Mouse (Mus musculus): ENCODE measurements around the gene Gbp8. TPM values are rescaled to one million over a fixed set of nuclear protein-coding genes. Genes with fewer than 3 reads are reported as not detected.
"Not testable (repeated sequence)": the region's sequence is repeated elsewhere in the genome, so short reads cannot be mapped to it uniquely, and the experiment has no call there.

The Gbp8 gene
- 100 to 1,000 TPM in 1 of 3 experiments, 10 to 100 TPM in 2; 75.7 to 119 (median 99.7) TPM for polyA plus RNA-seq (2017; shearing (Covaris generic))

DNA sequence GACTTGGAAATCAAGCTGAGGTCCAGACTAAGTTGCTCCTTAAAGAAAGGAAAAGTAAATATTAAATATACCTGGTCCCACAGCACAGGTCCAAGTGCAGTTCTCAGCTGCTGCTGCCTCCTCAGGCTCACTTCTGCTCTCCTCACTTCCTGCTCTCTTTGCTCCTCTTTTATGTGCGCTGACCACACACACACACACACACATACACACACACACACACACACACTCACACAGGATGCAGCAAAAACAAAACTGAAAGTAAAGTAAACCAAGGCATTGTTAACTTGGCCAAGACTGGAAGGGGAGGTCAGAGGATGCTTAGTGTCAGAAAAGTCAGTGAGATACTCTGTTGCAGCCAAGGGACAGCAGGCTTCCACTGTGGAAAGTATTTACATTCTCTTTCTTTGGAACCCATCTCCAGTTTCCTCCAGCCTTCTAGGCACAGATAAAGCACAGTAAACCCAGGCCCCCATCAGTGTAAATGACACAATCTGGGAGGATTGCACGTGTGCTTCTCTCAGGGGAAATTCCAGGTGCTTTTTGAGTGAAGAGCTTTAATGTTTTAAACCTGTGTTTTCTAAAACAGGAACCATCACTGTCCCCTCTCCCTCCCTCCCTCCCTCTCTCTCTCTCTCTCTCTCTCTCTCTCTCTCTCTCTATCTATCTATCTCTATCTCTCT lies at the start of gene Gbp8, which contains the start of the genes Gbp9 and Gbp4:
Gene Gbp8, minus strand, starts transcription at position 132 of the 680 bp plus-strand sequence.
Gene Gbp9, minus strand, starts transcription at position 131 of the 680 bp plus-strand sequence.
Gene Gbp4, minus strand, starts transcription at position 178 of the 680 bp plus-strand sequence.
- ATAC-seq: peak; percentile 80

DNA sequence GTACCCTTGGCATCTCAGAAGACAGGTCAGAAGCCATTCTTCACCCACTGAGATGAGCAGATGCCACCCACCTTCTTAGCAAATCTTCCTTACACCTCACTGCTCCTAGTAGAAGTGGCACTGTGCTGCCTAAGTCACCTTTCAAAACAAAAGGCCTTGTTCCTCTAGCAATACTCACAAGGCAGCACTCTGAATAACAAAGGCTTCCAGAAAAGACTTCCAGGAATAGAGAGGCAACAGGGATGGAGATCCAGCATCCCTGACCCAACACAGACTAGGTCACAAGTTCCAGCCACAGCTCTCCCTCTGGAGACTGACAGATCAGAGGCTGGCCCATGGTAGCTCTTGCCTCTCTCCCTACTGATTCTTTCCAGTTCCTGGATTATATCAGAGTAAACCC lies 42.1 kb upstream of the Gbp8 start:
- no peak for ATAC-seq

DNA sequence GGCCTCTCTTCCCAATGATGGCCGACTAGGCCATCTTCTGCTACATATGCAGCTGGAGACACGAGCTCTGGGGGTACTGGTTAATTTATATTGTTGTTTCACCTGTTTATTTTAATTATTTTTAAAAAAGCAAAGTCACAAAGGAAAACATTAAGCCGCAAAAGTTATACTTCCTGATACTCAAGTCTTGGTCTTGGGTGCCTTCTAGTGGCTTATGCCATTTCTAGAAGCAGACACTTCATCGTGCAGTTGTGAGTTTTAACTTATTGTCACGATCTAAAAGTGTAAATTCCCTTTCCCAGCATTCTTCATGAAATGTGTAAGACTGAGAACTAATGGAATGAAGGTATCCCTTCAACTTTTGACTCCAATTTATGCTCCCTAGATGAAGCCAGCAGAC lies 17.2 kb upstream of the Gbp8 start:
- no peak for ATAC-seq

DNA sequence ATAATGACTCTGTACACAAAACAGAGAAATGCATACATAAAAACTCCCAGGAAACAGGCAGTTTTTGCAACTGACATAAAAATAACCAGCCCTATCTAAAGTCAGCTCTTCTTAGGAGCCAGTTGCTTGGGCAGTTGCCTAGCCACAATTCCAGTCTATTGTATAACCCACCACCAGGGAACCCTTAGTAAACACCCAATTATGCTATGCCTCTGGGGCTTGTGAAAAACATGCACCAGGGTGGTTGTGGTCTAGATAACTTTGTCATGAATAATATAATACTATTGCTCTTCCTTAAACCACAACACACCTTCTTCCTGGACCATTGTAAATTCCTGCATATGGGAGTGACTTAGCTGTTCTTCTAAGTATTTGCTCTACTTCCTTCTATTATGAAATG lies 14.7 kb upstream of the Gbp8 start:
- ATAC-seq: no peak

DNA sequence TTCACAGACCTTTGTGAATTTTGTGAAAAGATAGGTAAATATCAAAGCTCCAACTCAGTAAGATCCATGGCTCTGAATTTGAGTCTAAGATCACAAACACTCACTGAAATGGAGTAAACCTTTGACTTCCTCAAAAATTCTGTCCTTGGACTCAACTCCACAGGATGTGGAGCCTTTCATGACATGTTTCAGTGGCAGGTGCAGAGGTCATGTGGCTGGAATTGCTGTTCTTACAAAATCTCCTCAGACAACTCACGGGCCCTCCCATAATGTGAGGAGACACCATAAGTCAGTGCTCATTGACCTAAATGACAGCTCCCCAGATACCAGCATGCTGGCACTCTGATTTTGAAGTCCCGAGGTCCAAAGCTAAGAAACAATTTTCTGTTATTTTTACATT lies 8.7 kb upstream of the Gbp8 start:
- ATAC-seq: not testable (repeated sequence)

DNA sequence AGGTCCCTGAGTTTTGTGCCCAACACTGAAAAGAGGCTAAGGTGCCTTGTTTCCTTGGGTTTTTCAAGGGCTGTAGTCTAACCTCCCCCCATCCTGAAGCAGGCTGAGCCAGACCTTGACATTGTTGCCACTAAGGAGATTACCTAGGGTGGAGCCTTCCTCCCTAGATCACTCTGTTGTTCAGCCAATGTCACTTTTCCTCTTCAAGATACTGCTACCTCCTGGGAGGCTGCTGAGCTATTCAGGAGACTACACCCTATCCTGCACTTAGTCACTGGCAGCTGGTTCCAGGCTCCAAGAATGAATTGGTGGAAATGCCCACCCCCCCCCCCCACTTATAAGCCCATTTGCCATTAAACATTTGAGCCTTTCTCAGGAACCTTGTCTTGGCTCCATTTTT lies 7.1 kb upstream of the Gbp8 start:
- no peak for ATAC-seq

DNA sequence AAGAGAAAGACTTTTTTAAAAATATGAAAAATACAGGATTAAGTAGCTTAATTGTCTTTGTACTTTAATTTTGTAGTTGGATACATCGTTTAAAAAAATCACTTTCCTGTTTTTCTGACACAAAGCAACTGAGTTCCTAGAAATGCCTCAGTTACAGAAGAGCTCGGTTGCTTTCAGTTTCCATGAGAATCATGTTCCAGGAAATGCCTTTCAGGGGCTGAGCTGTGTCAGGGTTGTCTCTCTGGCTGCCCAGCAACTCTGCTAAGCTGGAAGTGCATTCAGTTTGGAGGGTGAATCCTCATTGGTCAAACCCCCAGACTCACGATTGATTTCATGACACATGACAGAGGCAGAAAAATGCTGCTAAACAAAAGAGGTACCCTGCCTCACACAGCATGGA lies 6.4 kb upstream of the Gbp8 start:
- peak; percentile 64 for ATAC-seq

DNA sequence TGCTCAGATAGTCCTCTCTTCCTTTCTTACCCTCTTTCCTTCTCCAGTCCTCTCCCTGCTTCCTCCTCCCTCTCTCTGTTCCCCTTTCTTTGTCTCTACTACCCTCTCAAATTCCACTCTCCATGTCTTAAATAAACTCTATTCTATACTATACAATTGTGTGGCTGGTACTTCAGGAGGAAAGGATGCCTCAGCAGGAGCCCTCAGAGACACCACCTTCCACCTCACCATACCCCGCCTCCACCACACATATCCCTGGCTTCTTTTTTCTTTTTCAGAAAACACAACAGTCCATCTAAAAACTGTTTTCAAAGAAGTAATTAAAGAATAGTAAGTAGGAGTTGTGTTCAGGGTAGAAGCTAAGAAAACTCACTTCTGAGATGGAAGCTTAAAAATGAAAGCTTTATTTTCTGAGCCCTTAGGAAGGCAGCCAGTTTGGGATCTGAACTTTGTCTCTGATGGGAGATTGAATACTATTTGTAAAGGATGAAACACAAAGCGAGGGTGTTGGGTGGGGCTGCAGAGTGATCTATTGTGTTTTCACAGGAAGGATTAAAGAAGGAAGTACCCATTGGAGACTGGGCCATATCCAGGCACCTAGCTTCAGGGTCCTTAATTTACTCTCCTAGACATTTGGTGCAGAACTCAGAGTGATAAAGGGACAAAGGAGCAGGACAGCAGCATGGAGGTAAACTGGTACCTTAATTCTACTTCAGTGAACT lies 910 bp upstream of the Gbp8 start:
- ATAC-seq: not testable (repeated sequence)

DNA sequence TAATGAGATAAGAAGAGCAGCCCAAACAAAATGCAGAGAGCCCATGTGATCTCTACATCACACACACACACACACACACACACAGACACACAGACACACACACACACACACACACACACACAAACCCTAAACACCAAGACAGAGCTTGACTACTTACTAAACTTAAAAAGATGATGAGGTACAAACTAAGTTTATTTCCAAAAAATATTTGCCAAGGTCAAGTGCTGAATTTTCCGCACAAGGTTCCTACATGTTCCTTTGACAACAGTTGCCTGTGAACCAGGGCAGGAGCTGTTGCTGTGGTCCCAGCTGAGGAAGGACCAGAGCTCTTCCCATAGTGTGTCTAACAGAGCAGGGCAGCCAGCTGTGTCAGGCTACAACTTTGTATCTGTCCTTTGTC lies 434 bp downstream of the Gbp8 start:
- ATAC-seq: no peak

DNA sequence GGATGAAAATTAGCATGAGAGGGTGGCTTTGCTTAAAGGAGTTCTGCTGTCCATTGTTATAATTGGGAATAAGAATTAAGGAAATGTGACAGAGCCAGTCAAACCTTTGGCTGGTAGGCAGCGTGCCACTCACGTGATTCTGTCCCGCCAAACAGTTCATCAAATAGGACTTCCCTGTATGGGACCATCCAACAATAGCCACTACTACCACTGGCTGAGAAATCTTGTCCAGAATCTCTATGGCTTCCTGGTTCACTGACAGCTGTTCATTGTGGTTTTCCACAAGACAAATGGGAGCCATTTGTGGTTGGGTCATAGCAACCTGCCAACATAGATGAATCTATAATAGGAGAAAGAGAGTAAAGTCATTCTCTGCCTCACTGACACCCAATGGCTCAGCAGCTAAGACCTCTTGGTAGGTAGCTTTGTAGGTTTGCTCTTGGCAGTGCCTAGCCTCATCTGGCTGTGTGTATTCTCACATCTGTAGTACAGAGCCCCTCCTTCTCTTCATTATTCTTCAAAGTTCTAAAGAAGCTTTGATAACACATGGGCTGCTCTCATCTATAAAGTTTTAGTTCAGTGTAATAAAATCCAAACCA lies 2.5 kb downstream of the Gbp8 start:
- ATAC-seq: not testable (repeated sequence)

DNA sequence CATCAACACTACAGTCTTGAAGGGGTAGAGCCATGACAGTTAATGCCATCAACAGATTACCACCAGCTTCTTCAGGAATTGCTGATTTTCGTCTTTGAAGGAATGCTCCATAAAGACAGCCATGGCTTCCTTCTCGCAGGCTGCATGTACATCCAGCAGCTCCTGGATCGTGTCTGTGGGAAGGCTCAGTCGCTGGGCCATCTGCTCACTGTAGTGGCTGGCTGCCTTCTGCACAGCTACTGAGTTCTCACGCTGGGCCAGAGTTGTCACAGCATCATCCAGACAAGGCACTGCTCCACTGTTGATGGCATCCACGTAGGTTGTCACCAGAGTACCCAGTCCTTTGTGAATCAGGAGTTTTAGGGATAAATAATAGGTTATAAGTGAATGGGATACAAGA lies 17.6 kb downstream of the Gbp8 start:
- ATAC-seq: not testable (repeated sequence)

DNA sequence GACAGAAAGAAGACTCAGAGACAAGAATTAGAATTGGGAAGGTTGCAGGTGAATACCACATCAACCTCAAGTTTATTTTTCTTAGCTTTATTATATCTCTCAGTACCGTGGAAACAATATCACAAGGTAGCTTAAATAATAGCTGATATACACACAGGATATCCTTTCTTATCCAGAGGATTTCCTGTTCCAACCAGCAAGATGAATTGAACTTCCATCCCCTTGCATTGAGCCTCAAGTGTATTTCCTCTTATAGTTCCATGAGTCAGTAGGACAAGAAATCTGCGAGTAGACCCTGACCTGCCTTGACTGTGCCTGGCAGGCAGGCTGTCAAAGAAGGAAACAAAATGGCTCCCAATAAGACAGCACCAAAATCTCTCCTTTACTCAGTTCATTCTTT lies 23.6 kb downstream of the Gbp8 start:
- ATAC-seq: peak; percentile 22

DNA sequence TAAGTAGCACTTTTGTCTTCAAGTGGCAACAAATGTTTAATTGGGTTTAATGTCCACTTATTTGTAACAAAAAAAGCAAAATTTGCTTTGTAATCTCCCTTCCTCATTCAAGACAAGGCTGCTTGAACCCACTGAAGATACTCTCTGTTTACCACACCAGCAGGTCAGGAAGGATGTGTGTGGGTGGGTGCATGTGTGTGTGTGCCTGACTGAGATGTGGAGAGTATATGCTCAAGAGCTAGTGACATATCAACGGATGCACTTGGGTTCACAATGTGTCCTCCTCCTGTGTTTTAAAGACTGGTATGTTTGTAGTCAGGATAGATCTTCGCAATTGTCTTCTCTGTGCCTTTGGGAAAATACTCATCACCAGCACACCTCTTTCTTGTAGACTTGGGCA lies 24.6 kb downstream of the Gbp8 start:
- ATAC-seq: peak; percentile 78

DNA sequence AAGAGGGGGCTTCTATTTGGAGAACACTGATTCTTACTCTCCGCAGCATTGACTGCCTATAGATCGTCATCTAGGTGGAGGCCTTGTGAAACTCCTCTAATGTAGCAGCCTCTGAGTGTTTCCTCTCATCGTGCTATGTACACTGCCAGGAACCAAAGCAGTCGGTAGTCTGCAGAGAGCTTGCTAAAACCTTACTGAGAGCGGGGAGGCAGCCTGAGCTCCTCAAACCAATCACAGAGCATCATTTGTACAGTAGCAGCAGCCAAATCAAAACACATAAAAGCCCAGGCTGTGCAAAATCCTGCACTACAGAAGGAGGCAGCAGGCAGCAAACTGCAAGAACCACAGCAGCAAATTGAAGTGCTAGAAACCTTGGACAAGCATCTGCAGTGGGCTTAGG lies 25.7 kb downstream of the Gbp8 start:
- ATAC-seq: peak; percentile 8

DNA sequence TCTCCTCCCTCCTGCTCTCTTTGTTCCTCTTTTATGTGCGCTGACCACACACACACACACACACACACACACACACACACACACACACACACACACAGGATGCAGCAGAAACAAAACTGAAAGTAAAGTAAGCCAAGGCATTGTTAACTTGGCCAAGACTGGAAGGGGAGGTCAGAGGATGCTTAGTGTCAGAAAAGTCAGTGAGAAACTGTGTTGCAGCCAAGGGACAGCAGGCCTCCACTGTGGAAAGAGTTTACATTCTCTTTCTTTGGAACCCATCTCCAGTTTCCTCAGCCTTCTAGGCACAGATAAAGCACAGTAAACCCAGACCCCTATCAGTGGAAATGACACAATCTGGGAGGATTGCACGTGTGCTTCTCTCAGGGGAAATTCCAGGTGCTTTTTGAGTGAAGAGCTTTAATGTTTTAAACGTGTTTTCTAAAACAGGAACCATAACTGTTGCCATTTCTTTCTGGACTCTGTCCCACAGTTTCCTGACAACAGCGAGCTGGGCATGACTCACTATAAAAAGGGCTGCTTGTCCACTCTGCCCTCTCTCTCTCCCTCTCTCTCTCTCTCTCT lies 29.0 kb downstream of the Gbp8 start:
- ATAC-seq: peak; percentile 59

DNA sequence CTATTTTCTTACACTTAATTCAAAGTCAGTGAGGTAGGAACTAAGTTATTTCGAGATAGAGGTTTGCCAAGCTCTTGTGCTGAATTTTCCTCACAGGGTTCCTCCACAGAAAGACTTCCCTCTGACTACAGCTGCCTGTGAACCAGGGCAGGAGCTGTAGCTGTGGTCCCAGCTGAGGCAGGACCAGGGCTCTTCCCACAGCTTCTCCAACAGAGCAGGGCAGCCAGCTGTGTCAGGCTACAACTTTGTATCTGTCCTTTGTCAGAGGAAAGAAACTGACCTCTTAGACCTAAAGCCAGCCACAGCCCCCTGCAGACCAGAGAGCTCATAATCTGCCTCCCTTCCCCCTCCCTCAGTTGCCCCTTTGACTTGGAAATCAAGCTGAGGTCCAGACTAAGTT lies 29.6 kb downstream of the Gbp8 start:
- ATAC-seq: not testable (repeated sequence)

DNA sequence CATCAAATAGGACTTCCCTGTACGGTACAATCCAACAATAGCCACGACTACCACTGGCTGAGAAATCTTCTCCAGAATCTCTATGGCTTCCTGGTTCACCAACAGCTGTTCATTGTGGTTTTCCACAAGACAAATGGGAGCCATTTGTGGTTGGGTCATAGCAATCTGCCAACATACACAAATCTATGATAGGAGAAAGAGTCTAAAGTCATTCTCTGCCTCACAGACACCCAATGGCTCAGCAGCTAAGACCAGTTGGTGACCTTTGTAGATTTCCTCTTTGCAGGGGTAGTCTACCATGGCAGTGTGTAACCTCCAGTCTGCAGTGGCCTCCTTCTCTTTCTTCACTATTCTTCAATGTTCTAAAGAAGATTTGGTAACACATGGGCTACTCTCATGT lies 33.7 kb downstream of the Gbp8 start:
- not testable (repeated sequence) for ATAC-seq

DNA sequence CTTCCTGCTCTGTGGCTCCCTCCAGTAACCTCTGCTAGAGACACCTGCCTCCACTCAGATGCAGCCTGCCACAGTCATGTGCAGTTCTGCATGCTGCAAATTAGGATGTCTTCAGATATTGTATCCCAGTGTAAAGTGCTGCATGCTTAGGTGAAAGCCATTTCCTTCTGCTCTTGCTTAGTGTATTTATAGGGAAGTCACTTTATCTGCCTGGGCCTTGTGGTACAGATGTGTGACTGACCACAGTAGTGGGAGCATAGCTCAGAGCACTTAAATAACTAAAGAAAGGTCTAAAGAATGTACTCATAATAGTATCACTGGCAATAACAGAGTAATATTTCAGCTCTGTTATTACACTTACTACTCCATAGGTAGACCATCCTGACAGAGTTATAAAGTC lies 57.4 kb downstream of the Gbp8 start:
- no peak for ATAC-seq

DNA sequence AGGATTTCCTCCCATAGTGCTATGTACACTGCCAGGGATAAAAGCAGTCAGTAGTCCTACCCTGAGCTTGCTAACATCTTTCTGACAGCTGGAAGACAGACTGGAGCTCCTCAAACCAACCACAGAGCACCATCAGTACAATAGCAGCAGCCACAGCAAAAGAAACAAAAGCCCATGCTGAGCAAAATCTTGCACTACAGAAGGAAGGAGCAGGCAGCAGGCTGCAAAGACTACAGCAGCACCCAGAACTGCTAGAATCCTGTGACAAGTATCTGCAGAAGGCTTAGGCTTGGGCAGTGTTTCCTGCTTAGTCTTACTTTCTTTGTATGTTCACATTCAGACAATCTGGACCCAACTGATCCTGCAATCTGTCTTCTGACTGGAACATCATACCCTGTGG lies 71.0 kb downstream of the Gbp8 start:
- not testable (repeated sequence) for ATAC-seq

DNA sequence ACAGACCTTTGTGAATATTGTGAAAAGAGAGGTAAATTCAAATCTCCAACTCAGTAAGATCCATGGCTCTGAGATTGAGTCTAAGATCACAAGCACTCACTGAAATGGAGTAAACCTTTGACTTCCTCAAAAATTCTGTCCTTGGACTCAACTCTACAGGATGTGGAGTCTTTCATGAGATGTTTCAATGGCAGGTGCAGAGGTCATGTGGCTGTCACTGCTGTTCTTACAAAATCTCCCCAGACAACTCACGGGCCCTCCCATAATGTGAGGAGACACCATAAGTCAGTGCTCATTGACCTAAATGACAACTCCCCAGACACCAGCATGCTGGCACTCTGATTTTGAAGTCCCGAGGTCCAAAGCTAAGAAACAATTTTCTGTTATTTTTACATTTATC lies 74.9 kb downstream of the Gbp8 start:
- ATAC-seq: not testable (repeated sequence)

DNA sequence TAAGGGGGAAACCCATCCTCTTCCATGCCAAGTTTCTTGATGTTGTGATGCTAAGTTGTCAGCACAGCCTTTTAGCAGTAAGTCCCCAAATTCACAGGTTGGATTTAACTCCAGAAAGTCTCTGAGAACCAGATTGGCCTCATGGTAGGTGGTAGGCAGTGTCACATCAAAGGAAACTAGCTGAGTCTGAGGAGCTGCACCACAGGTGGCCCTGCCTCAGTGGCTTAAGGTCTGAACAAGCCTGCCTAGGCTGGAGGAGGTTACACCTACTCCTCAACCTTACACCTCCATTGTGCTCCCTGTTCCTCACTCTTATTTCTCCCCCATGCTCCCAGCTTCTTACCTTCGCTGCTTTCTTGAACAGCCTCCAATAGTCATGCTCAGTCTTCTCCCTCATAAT lies 76.0 kb downstream of the Gbp8 start:
- ATAC-seq: no peak

DNA sequence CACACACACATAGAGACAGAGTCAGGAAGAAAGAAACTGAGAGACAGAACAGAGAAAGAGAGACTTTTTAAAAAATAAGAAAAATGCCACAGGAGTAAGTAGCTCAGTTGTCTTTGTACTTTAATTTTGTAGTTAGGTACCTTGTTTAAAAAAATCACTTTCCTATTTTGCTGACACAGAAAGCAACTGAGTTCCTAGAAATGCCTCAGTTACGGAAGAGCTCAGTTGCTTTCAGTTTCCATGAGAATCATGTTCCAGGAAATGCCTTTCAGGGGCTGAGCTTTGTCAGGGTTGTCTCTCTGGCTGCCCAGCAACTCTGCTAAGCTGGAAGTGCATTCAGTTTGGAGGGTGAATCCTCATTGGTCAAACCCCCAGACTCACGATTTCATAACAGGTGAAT lies 76.9 kb downstream of the Gbp8 start:
- peak; percentile 81 for ATAC-seq

DNA sequence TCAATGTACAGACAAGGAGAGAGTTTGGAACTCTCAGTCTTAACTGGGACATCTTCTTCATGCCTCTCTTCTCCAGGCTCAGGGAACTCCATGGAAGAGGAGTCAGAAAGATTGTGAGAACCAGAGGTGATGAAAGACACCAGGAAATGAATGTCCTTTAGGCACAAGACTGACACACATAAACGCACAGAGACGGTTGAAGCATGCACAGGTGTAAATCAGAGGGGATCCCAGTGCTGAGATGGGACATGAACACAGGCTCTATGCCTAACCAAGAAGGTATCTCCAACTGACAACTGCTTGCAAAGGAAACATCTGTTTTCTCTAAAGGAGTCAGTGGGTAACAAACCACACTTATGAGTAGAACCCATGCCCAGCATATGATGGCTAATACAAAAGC lies 79.1 kb downstream of the Gbp8 start:
- ATAC-seq: no peak
